Mouse (Mus musculus): ENCODE measurements around the gene Ptms. TPM values are rescaled to one million over a fixed set of nuclear protein-coding genes. Genes with fewer than 3 reads are reported as not detected.

The Ptms gene
- polyA plus RNA-seq, 1 experiment from 2014 or later: 346 TPM

GRCm38 (mm10) chr6:124913214-124913613 lies 6.7 kb downstream of the Ptms start:
- Histone ChIP-seq H3K9ac (ENCODE audit: low read length) (no peak overlapping the region), H3K27me3 (ENCODE audit: control insufficient read depth, insufficient read depth, low read depth, low read length) (peaks cover 7% of the 10 kb centered on the region; the same call in 1 of the 2 replicates), H3K4me3 (ENCODE audit: low read length) (no peak overlapping the region), H3K4me1 (replicated peaks; ENCODE audit: control insufficient read depth, insufficient read depth, low read length) (peaks cover 22% of the 10 kb centered on the region), H3K36me3 (ENCODE audit: control insufficient read depth, insufficient read depth, low read length) (peaks cover 22% of the 10 kb centered on the region), H3K27ac (ENCODE audit: low read length) (no peak overlapping the region), H3K9me3 (ENCODE audit: control insufficient read depth, low read length) (no peaks in the 10 kb centered on the region), H3K4me2 (ENCODE audit: low read depth, low read length) (no peak overlapping the region)
- ATAC-seq (ENCODE audit: low read depth): no peak
- 51% methylated on average over 6 of the region's 6 CpGs for WGBS

GRCm38 (mm10) chr6:124911533-124912218 lies 8.2 kb downstream of the Ptms start, which contains the start of gene Lag3:
Lag3 (minus strand) TSS chr6:124911705.
- H3K27ac ChIP-seq (ENCODE audit: low read length): no peak within 1 kb of the TSS
- H3K4me3 ChIP-seq (ENCODE audit: low read length): no peak within 1 kb of the TSS
- peaks cover 22% of the 10 kb centered on the region for H3K36me3 ChIP-seq (ENCODE audit: control insufficient read depth, insufficient read depth, low read length)
- H3K4me1 ChIP-seq (replicated peaks; ENCODE audit: control insufficient read depth, insufficient read depth, low read length): peaks cover 22% of the 10 kb centered on the region
- peak within 1 kb of the TSS; percentile 37; the same call in 1 of the 2 replicates for H3K4me2 ChIP-seq (ENCODE audit: low read depth, low read length)
- peak within 1 kb of the TSS; percentile 31; the same call in 1 of the 2 replicates for H3K9ac ChIP-seq (ENCODE audit: low read length)
- WGBS: 16% methylated on average over 12 of the region's 13 CpGs
- H3K9me3 ChIP-seq (ENCODE audit: control insufficient read depth, low read length): no peaks in the 10 kb centered on the region
- ATAC-seq (ENCODE audit: low read depth): peak; percentile 18; the same call in 1 of the 2 replicates
- H3K27me3 ChIP-seq (ENCODE audit: control insufficient read depth, insufficient read depth, low read depth, low read length): peaks cover 7% of the 10 kb centered on the region; the same call in 1 of the 2 replicates

GRCm38 (mm10) chr6:124910032-124910431 lies 9.9 kb downstream of the Ptms start:
- H3K36me3 ChIP-seq (ENCODE audit: control insufficient read depth, insufficient read depth, low read length): peaks cover 21% of the 10 kb centered on the region
- no peak overlapping the region for H3K27ac ChIP-seq (ENCODE audit: low read length)
- peak; percentile 15; the same call in 1 of the 2 replicates for ATAC-seq (ENCODE audit: low read depth)
- H3K27me3 ChIP-seq (ENCODE audit: control insufficient read depth, insufficient read depth, low read depth, low read length): peaks cover 7% of the 10 kb centered on the region; the same call in 1 of the 2 replicates
- peak overlapping the region; percentile 56 for H3K9ac ChIP-seq (ENCODE audit: low read length)
- H3K4me2 ChIP-seq (ENCODE audit: low read depth, low read length): peak overlapping the region; percentile 45
- 8% methylated on average over 32 of the region's 32 CpGs for WGBS
- H3K4me3 ChIP-seq (ENCODE audit: low read length): peak overlapping the region; percentile 22
- H3K9me3 ChIP-seq (ENCODE audit: control insufficient read depth, low read length): no peaks in the 10 kb centered on the region
- peaks cover 15% of the 10 kb centered on the region for H3K4me1 ChIP-seq (replicated peaks; ENCODE audit: control insufficient read depth, insufficient read depth, low read length)

- Histone ChIP-seq H3K27me3 (ENCODE audit: control insufficient read depth, insufficient read depth, low read depth, low read length) (peaks cover 7% of the 10 kb centered on the region; the same call in 1 of the 2 replicates), H3K27ac (ENCODE audit: low read length) (no peak overlapping the region), H3K36me3 (ENCODE audit: control insufficient read depth, insufficient read depth, low read length) (0 out of 2 replicates have a peak, but pooled peaks cover 4% of the 10 kb centered on the region), H3K4me3 (ENCODE audit: low read length) (no peak overlapping the region), H3K4me2 (ENCODE audit: low read depth, low read length) (no peak overlapping the region), H3K9me3 (ENCODE audit: control insufficient read depth, low read length) (no peaks in the 10 kb centered on the region), H3K9ac (ENCODE audit: low read length) (no peak overlapping the region), H3K4me1 (replicated peaks; ENCODE audit: control insufficient read depth, insufficient read depth, low read length) (peaks cover 15% of the 10 kb centered on the region)
- 60% methylated on average over 1 of the region's 1 CpGs for WGBS
- ATAC-seq (ENCODE audit: low read depth): no peak
Measured at GRCm38 (mm10) chr6:124907767-124908166, 12.1 kb downstream of the Ptms start.

- Histone ChIP-seq H3K4me2 (ENCODE audit: low read depth, low read length) (peak overlapping the region; percentile 91), H3K9ac (ENCODE audit: low read length) (peak overlapping the region; percentile 81), H3K27me3 (ENCODE audit: control insufficient read depth, insufficient read depth, low read depth, low read length) (peaks cover 7% of the 10 kb centered on the region; the same call in 1 of the 2 replicates), H3K4me1 (replicated peaks; ENCODE audit: control insufficient read depth, insufficient read depth, low read length) (peaks cover 12% of the 10 kb centered on the region), H3K9me3 (ENCODE audit: control insufficient read depth, low read length) (no peaks in the 10 kb centered on the region), H3K36me3 (ENCODE audit: control insufficient read depth, insufficient read depth, low read length) (no peaks in the 10 kb centered on the region), H3K4me3 (ENCODE audit: low read length) (peak overlapping the region; percentile 63; the same call in 1 of the 2 replicates), H3K27ac (ENCODE audit: low read length) (peak overlapping the region; percentile 98)
- no peak for ATAC-seq (ENCODE audit: low read depth)
- WGBS: 40% methylated on average over 14 of the region's 16 CpGs
Measured at GRCm38 (mm10) chr6:124904991-124905860, 14.7 kb downstream of the Ptms start.

GRCm38 (mm10) chr6:124904161-124904981 lies 15.5 kb downstream of the Ptms start:
- Histone ChIP-seq H3K36me3 (ENCODE audit: control insufficient read depth, insufficient read depth, low read length) (no peaks in the 10 kb centered on the region), H3K27me3 (ENCODE audit: control insufficient read depth, insufficient read depth, low read depth, low read length) (no peaks in the 10 kb centered on the region; the same call in 1 of the 2 replicates), H3K4me3 (ENCODE audit: low read length) (peak overlapping the region; percentile 63), H3K9ac (ENCODE audit: low read length) (peak overlapping the region; percentile 81), H3K4me1 (replicated peaks; ENCODE audit: control insufficient read depth, insufficient read depth, low read length) (peaks cover 6% of the 10 kb centered on the region), H3K27ac (ENCODE audit: low read length) (peak overlapping the region; percentile 98), H3K4me2 (ENCODE audit: low read depth, low read length) (peak overlapping the region; percentile 91), H3K9me3 (ENCODE audit: control insufficient read depth, low read length) (no peaks in the 10 kb centered on the region)
- peak; percentile 85 for ATAC-seq (ENCODE audit: low read depth)
- WGBS: 8% methylated on average over 24 of the region's 24 CpGs

- H3K36me3 ChIP-seq (ENCODE audit: control insufficient read depth, insufficient read depth, low read length): no peaks in the 10 kb centered on the region
Measured at GRCm38 (mm10) chr6:124903580-124904151, 16.2 kb downstream of the Ptms start.

GRCm38 (mm10) chr6:124901851-124902250 lies 18.1 kb downstream of the Ptms start:
- no peaks in the 10 kb centered on the region for H3K27me3 ChIP-seq (ENCODE audit: control insufficient read depth, insufficient read depth, low read depth, low read length)
- no peaks in the 10 kb centered on the region for H3K36me3 ChIP-seq (ENCODE audit: control insufficient read depth, insufficient read depth, low read length)
- no peak overlapping the region for H3K9ac ChIP-seq (ENCODE audit: low read length)
- no peaks in the 10 kb centered on the region for H3K9me3 ChIP-seq (ENCODE audit: control insufficient read depth, low read length)
- no peak overlapping the region for H3K4me2 ChIP-seq (ENCODE audit: low read depth, low read length)
- H3K27ac ChIP-seq (ENCODE audit: low read length): no peak overlapping the region
- no peak overlapping the region for H3K4me3 ChIP-seq (ENCODE audit: low read length)
- H3K4me1 ChIP-seq (replicated peaks; ENCODE audit: control insufficient read depth, insufficient read depth, low read length): peaks cover 6% of the 10 kb centered on the region
- no peak for ATAC-seq (ENCODE audit: low read depth)

More at GRCm38 (mm10) chr6:124903580-124904151, 16.2 kb downstream of the Ptms start:
- H3K9me3 ChIP-seq (ENCODE audit: control insufficient read depth, low read length): no peaks in the 10 kb centered on the region
- peak overlapping the region; percentile 63 for H3K4me3 ChIP-seq (ENCODE audit: low read length)
- peak; percentile 91 for ATAC-seq (ENCODE audit: low read depth)
- H3K9ac ChIP-seq (ENCODE audit: low read length): peak overlapping the region; percentile 81
- H3K4me2 ChIP-seq (ENCODE audit: low read depth, low read length): peak overlapping the region; percentile 91
- H3K27ac ChIP-seq (ENCODE audit: low read length): peak overlapping the region; percentile 98
- H3K4me1 ChIP-seq (replicated peaks; ENCODE audit: control insufficient read depth, insufficient read depth, low read length): peaks cover 6% of the 10 kb centered on the region
- H3K27me3 ChIP-seq (ENCODE audit: control insufficient read depth, insufficient read depth, low read depth, low read length): no peaks in the 10 kb centered on the region
- WGBS: under 1% methylated on average over 23 of the region's 23 CpGs
